16 mouse cellular contexts compared by ENCODE assay signal in genomic region chr2:166303854-166304253, GRCm38 (mm10).
DNase-seq lines count a peak whose midpoint lies in the region; ATAC-seq and TF ChIP-seq lines count a peak whose summit lies in the region.
"Had no signal": no experiment of that assay in that cellular context is flagged by ENCODE, and none has a peak within 500 bp of the region (broad histone marks: within the 10 kb centered on the region; RNA-seq: fewer than 3 reads in every experiment).

No protein-coding gene starts in this region.

- H3K4me1 ChIP-seq in intestine, embryonic 14.5 days (replicated peaks; ENCODE audit: control insufficient read depth, insufficient read depth, low read length): peaks cover 21% of the 10 kb centered on the region
- peaks cover 8% of the 10 kb centered on the region for H3K4me1 ChIP-seq in intestine, embryonic 15.5 days (replicated peaks)
- H3K4me1 ChIP-seq in limb, embryonic 14.5 days (ENCODE audit: control insufficient read depth, insufficient read depth, low read length): 0 out of 2 replicates have a peak, but pooled peaks cover 7% of the 10 kb centered on the region

- no peak overlapping the region for H3K9ac ChIP-seq in intestine, embryonic 14.5 days (ENCODE audit: low read length)
- H3K9ac ChIP-seq in intestine, embryonic 15.5 days: no peak overlapping the region
- no peak overlapping the region for H3K9ac ChIP-seq in limb, embryonic 14.5 days (ENCODE audit: low read depth, low read length, severe bottlenecking)
- H3K9ac ChIP-seq: embryonic facial prominence, embryonic 15.5 days; forebrain, embryonic 12.5 days; limb, embryonic 13.5 days had no signal

- H3K9me3 ChIP-seq in intestine, embryonic 14.5 days (ENCODE audit: control insufficient read depth, low read length): no peaks in the 10 kb centered on the region
- no peaks in the 10 kb centered on the region for H3K9me3 ChIP-seq in intestine, embryonic 15.5 days
- no peaks in the 10 kb centered on the region for H3K9me3 ChIP-seq in limb, embryonic 14.5 days (ENCODE audit: control insufficient read depth, low read length)
- H3K9me3 ChIP-seq: embryonic facial prominence, embryonic 15.5 days; limb, embryonic 13.5 days had no signal

- H3K36me3 ChIP-seq in intestine, embryonic 14.5 days (ENCODE audit: control insufficient read depth, insufficient read depth, low read length): no peaks in the 10 kb centered on the region
- no peaks in the 10 kb centered on the region for H3K36me3 ChIP-seq in intestine, embryonic 15.5 days
- no peaks in the 10 kb centered on the region for H3K36me3 ChIP-seq in limb, embryonic 14.5 days (ENCODE audit: control insufficient read depth, insufficient read depth, low read length)
- H3K36me3 ChIP-seq: embryonic facial prominence, embryonic 15.5 days; forebrain, embryonic 12.5 days; limb, embryonic 13.5 days had no signal

- 47% methylated on average over 2 of the region's 2 CpGs for WGBS in intestine, embryonic 14.5 days
- WGBS in intestine, embryonic 15.5 days: 53% methylated on average over 2 of the region's 2 CpGs
- 67% methylated on average over 2 of the region's 2 CpGs for WGBS in limb, embryonic 14.5 days

- TF ChIP-seq POLR2A in brain, embryonic 14.5 days (IDR thresholded peaks at IDR 0.05; ENCODE audit: borderline replicate concordance, extremely low read depth, insufficient read depth, insufficient read length, poor library complexity, severe bottlenecking): no peak
- no peak for TF ChIP-seq POLR2A in limb, embryonic 14.5 days (IDR thresholded peaks at IDR 0.05; ENCODE audit: borderline replicate concordance, extremely low read depth, insufficient read depth, insufficient read length)

- peak; percentile 22 to 29 for DNase-seq in cerebellum, adult 18-20 months
- DNase-seq in cerebellum, postnatal 4 days (ENCODE audit: low spot score in 2 of 2): no peak
- DNase-seq in intestine, embryonic 14.5 days (ENCODE audit: low spot score): no peak
- DNase-seq in brain, embryonic 14.5 days (ENCODE audit: low read depth): peak; percentile 37
- peak; percentile 24 for DNase-seq in limb, embryonic 14.5 days (ENCODE audit: low spot score)
- no peak for DNase-seq in testis, postnatal 14 days (ENCODE audit: low spot score)
- DNase-seq in lung, postnatal 10 days: no peak
- DNase-seq: lung, adult 18-20 months; right cerebral cortex, postnatal 14 days; thymus, adult 2 months had no signal

- ATAC-seq in intestine, embryonic 14.5 days (replicated peaks; ENCODE audit: low FRiP score, low TSS enrichment, low read depth): no peak
- no peak for ATAC-seq in intestine, embryonic 15.5 days
- no peak for ATAC-seq in limb, embryonic 14.5 days (ENCODE audit: low FRiP score, low read depth)
- ATAC-seq: midbrain, embryonic 16.5 days; Patski had no signal

- TF ChIP-seq CTCF in brain, embryonic 14.5 days (IDR thresholded peaks at IDR 0.05; ENCODE audit: borderline replicate concordance, extremely low read depth, insufficient read depth, insufficient read length): no peak

- no peak overlapping the region for H3K4me2 ChIP-seq in intestine, embryonic 14.5 days (ENCODE audit: low read length)
- no peak overlapping the region for H3K4me2 ChIP-seq in intestine, embryonic 15.5 days (replicated peaks)
- no peak overlapping the region for H3K4me2 ChIP-seq in limb, embryonic 14.5 days (replicated peaks; ENCODE audit: low read depth, low read length, severe bottlenecking)
- H3K4me2 ChIP-seq: embryonic facial prominence, embryonic 15.5 days; forebrain, embryonic 12.5 days; limb, embryonic 13.5 days had no signal

- H3K4me3 ChIP-seq in intestine, embryonic 14.5 days (ENCODE audit: low read depth, low read length): no peak overlapping the region
- no peak overlapping the region for H3K4me3 ChIP-seq in intestine, embryonic 15.5 days (replicated peaks)
- no peak overlapping the region for H3K4me3 ChIP-seq in limb, embryonic 14.5 days (replicated peaks; ENCODE audit: low read length)
- H3K4me3 ChIP-seq: embryonic facial prominence, embryonic 15.5 days; forebrain, embryonic 12.5 days; limb, embryonic 13.5 days had no signal

- peak overlapping the region; percentile 43; the same call in 1 of the 2 replicates for H3K27ac ChIP-seq in intestine, embryonic 14.5 days (ENCODE audit: low read depth)
- no peak overlapping the region for H3K27ac ChIP-seq in intestine, embryonic 15.5 days
- H3K27ac ChIP-seq in limb, embryonic 14.5 days (replicated peaks; ENCODE audit: low read depth, low read length): no peak overlapping the region
- H3K27ac ChIP-seq: embryonic facial prominence, embryonic 15.5 days; forebrain, embryonic 12.5 days; limb, embryonic 13.5 days had no signal

- H3K27me3 ChIP-seq in intestine, embryonic 14.5 days (replicated peaks; ENCODE audit: control insufficient read depth, insufficient read depth, low read length): no peaks in the 10 kb centered on the region
- H3K27me3 ChIP-seq in intestine, embryonic 15.5 days (replicated peaks): no peaks in the 10 kb centered on the region
- H3K27me3 ChIP-seq in limb, embryonic 14.5 days (ENCODE audit: control insufficient read depth, insufficient read depth, low read length): no peaks in the 10 kb centered on the region
- H3K27me3 ChIP-seq: embryonic facial prominence, embryonic 15.5 days; limb, embryonic 13.5 days; Patski had no signal

Comparison
In these comparisons a context has a peak if more than half of its experiments do, and no peak if none do; other contexts are left out.
1. DNase-seq: peak in cerebellum, adult 18-20 months (2 of 2), brain, embryonic 14.5 days (single experiment) and limb, embryonic 14.5 days (single experiment); none in cerebellum, postnatal 4 days (0 of 2), intestine, embryonic 14.5 days (single experiment), testis, postnatal 14 days (single experiment) and lung, postnatal 10 days (single experiment).